Mouse (Mus musculus) MEL (cell line): ENCODE data around the gene Eef1a2. TPM values are rescaled to one million over a fixed set of nuclear protein-coding genes. Genes with fewer than 3 reads are reported as not detected.
A peak's percentile ranks its signal among the peaks of the same experiment; 100 is the strongest.

Source experiments
- DNase-seq: peaks from one replicate; pipeline ENCODE4 v3.0.0; 2011; ENCODE audit warnings: low read depth, low spot score
- H3K27ac ChIP-seq: 2 replicates; pipeline ENCODE4 v1.5.1; 2012; ENCODE audit warnings: low read depth, mild to moderate bottlenecking, control low read depth, low read length, moderate library complexity; ENCODE audit not compliant: control insufficient read depth
- H3K27me3 ChIP-seq, 2 experiments: fragments of 150-350 bp in 1 of 2; sonication (generic) in 1 of 2; 2 replicates each; pipeline ENCODE4 v1.6.1; 2012; ENCODE audit warnings: low read length in 2 of 2, mild to moderate bottlenecking in 2 of 2, improper control_type of control experiment in 1 of 2, moderate library complexity in 1 of 2; ENCODE audit not compliant: insufficient read depth in 2 of 2, control insufficient read depth in 1 of 2
- H3K36me3 ChIP-seq, 2 experiments: 2 replicates each; pipeline ENCODE4 v1.6.1; 2012 to 2014; ENCODE audit warnings: low read length in 2 of 2, improper control_type of control experiment in 1 of 2, inconsistent platforms in 1 of 2, mild to moderate bottlenecking in 1 of 2; ENCODE audit not compliant: insufficient read depth in 2 of 2, control insufficient read depth in 1 of 2
- H3K4me1 ChIP-seq, 2 experiments: fragments of 150-350 bp in 1 of 2; sonication (generic) in 1 of 2; 2 replicates each; pipeline ENCODE4 v1.6.1; 2012; ENCODE audit warnings: low read length in 2 of 2, improper control_type of control experiment in 1 of 2, mild to moderate bottlenecking in 1 of 2; ENCODE audit not compliant: insufficient read depth in 2 of 2, control insufficient read depth in 1 of 2
- H3K4me3 ChIP-seq, 2 experiments: fragments of 150-350 bp in 1 of 2; sonication (generic) in 1 of 2; 2 replicates each; pipeline ENCODE4 v1.5.1; 2012; ENCODE audit warnings: low read depth in 2 of 2, low read length in 2 of 2, mild to moderate bottlenecking in 2 of 2, moderate library complexity in 2 of 2, control low read depth in 1 of 2, improper control_type of control experiment in 1 of 2; ENCODE audit not compliant: control insufficient read depth in 1 of 2, insufficient read depth in 1 of 2
- H3K79me2 ChIP-seq: 2 replicates; pipeline ENCODE4 v1.6.1; 2012; ENCODE audit warnings: mild to moderate bottlenecking, low read length, moderate library complexity; ENCODE audit not compliant: control insufficient read depth, poor library complexity, insufficient read depth
- H3K9ac ChIP-seq: 2 replicates; pipeline ENCODE4 v1.6.1; 2012; ENCODE audit warnings: low read depth, mild to moderate bottlenecking, control low read depth, low read length, moderate library complexity; ENCODE audit not compliant: control insufficient read depth, poor library complexity, severe bottlenecking
- H3K9me3 ChIP-seq: fragments of 150-350 bp; sonication (generic); replicated peaks from 2 replicates; pipeline ENCODE4 v1.6.1; 2012; ENCODE audit warnings: mild to moderate bottlenecking, low read length, improper control_type of control experiment, moderate library complexity; ENCODE audit not compliant: insufficient read depth
- BHLHE40 ChIP-seq: IDR thresholded peaks from 2 replicates; pipeline ENCODE4 v1.6.1; 2012; ENCODE audit warnings: low read depth, mild to moderate bottlenecking, inconsistent platforms, low read length, improper control_type of control experiment, borderline replicate concordance
- CTCF ChIP-seq, 3 experiments: IDR thresholded peaks in 2 of 3; conservative IDR thresholded peaks in 1 of 3; 2 replicates each; pipeline ENCODE4 v1.5.1; 2011 to 2012; ENCODE audit warnings: low read length in 3 of 3, low read depth in 2 of 3, mild to moderate bottlenecking in 2 of 3, improper control_type of control experiment in 1 of 3, inconsistent platforms in 1 of 3, mixed read lengths in 1 of 3, moderate library complexity in 1 of 3; ENCODE audit not compliant: control insufficient read depth in 1 of 3, insufficient read depth in 1 of 3, poor library complexity in 1 of 3, severe bottlenecking in 1 of 3
- E2F4 ChIP-seq: IDR thresholded peaks from 2 replicates; pipeline ENCODE4 v1.6.1; 2011; ENCODE audit warnings: low read depth, low read length, improper control_type of control experiment, borderline replicate concordance
- ELF1 ChIP-seq: IDR thresholded peaks from 2 replicates; pipeline ENCODE4 v1.6.1; 2014; ENCODE audit warnings: low read depth, mild to moderate bottlenecking, inconsistent platforms, low read length, improper control_type of control experiment, moderate library complexity
- EP300 ChIP-seq, 2 experiments: IDR thresholded peaks; 2 replicates each; pipeline ENCODE4 v1.6.1; 2011; ENCODE audit warnings: improper control_type of control experiment in 2 of 2, low read length in 2 of 2, low read depth in 1 of 2, mild to moderate bottlenecking in 1 of 2
- JUND ChIP-seq: IDR thresholded peaks from 2 replicates; pipeline ENCODE4 v1.6.1; 2011; ENCODE audit warnings: low read depth, mild to moderate bottlenecking, improper control_type of control experiment, low read length
- KAT2A ChIP-seq: conservative IDR thresholded peaks from 2 replicates; pipeline ENCODE4 v1.6.1; 2012; ENCODE audit warnings: low read depth, low read length, improper control_type of control experiment, inconsistent platforms
- MAFK ChIP-seq: IDR thresholded peaks from 2 replicates; pipeline ENCODE4 v1.6.1; 2011; ENCODE audit warnings: low read depth, mild to moderate bottlenecking, low read length, improper control_type of control experiment, borderline replicate concordance
- MAZ ChIP-seq: IDR thresholded peaks from 2 replicates; pipeline ENCODE4 v1.6.1; 2012; ENCODE audit warnings: low read depth, mild to moderate bottlenecking, inconsistent platforms, low read length, improper control_type of control experiment
- MEF2A ChIP-seq: IDR thresholded peaks from 2 replicates; pipeline ENCODE4 v1.6.1; 2014; ENCODE audit warnings: low read depth, mild to moderate bottlenecking, inconsistent platforms, low read length, improper control_type of control experiment; ENCODE audit not compliant: poor library complexity, insufficient replicate concordance, severe bottlenecking; ENCODE audit errors: extremely low read depth
- MYB ChIP-seq: IDR thresholded peaks from 2 replicates; pipeline ENCODE4 v1.6.1; 2011; ENCODE audit warnings: mild to moderate bottlenecking, low read depth, low read length, improper control_type of control experiment
- NRF1 ChIP-seq: IDR thresholded peaks from 2 replicates; pipeline ENCODE4 v1.6.1; 2014; ENCODE audit warnings: low read depth, mild to moderate bottlenecking, inconsistent platforms, low read length, improper control_type of control experiment, moderate library complexity; ENCODE audit not compliant: poor library complexity, insufficient read depth, severe bottlenecking
- POLR2AphosphoS5 ChIP-seq: IDR thresholded peaks from 2 replicates; pipeline ENCODE4 v1.6.1; 2012; ENCODE audit warnings: low read depth, borderline replicate concordance, mild to moderate bottlenecking, inconsistent platforms, low read length, moderate library complexity, mixed read lengths
- RAD21 ChIP-seq: IDR thresholded peaks from 2 replicates; pipeline ENCODE4 v1.6.1; 2011; ENCODE audit warnings: mild to moderate bottlenecking, low read depth, low read length, improper control_type of control experiment
- RCOR1 ChIP-seq: IDR thresholded peaks from 2 replicates; pipeline ENCODE4 v1.6.1; 2012; ENCODE audit warnings: low read depth, mild to moderate bottlenecking, inconsistent platforms, low read length, improper control_type of control experiment
- SIN3A ChIP-seq: IDR thresholded peaks from 2 replicates; pipeline ENCODE4 v1.6.1; 2012; ENCODE audit warnings: low read length, improper control_type of control experiment, inconsistent platforms
- SMC3 ChIP-seq: IDR thresholded peaks from 2 replicates; pipeline ENCODE4 v1.6.1; 2011; ENCODE audit warnings: low read depth, low read length, improper control_type of control experiment
- UBTF ChIP-seq: IDR thresholded peaks from 2 replicates; pipeline ENCODE4 v1.6.1; 2012; ENCODE audit warnings: low read depth, mild to moderate bottlenecking, inconsistent platforms, low read length, improper control_type of control experiment, moderate library complexity, borderline replicate concordance; ENCODE audit not compliant: insufficient read depth
- USF1 ChIP-seq: IDR thresholded peaks from 2 replicates; pipeline ENCODE4 v1.6.1; 2014; ENCODE audit warnings: low read depth, mild to moderate bottlenecking, inconsistent platforms, low read length, improper control_type of control experiment, moderate library complexity
- ZC3H11A ChIP-seq: IDR thresholded peaks from 2 replicates; pipeline ENCODE4 v1.6.1; 2012; ENCODE audit warnings: low read depth, mild to moderate bottlenecking, inconsistent platforms, low read length, improper control_type of control experiment
- ZKSCAN1 ChIP-seq: IDR thresholded peaks from 2 replicates; pipeline ENCODE4 v1.6.1; 2012; ENCODE audit warnings: low read depth, mild to moderate bottlenecking, inconsistent platforms, low read length, improper control_type of control experiment, moderate library complexity
- ZMIZ1 ChIP-seq: IDR thresholded peaks from 2 replicates; pipeline ENCODE4 v1.6.1; 2012; ENCODE audit warnings: low read depth, mild to moderate bottlenecking, inconsistent platforms, low read length, improper control_type of control experiment, moderate library complexity
- polyA plus RNA-seq, 2 experiments: library from polyadenylated mRNA; stranded (reverse) in 1 of 2; unstranded in 1 of 2; fragments of >175 nt in 1 of 2; fragments of >200 nt in 1 of 2; gene quantifications; 2 replicates each; pipeline versions ENCODE4 v1.2.1 to v1.2.4; 2012; ENCODE audit warnings: low replicate concordance in 2 of 2, low read depth in 1 of 2; ENCODE audit not compliant: insufficient read length in 2 of 2, insufficient read depth in 1 of 2, missing spikeins in 1 of 2
- total RNA-seq: library from RNA; depleted of rRNA; stranded (reverse); fragments of 300-350 nt; gene quantifications from 2 replicates; pipeline ENCODE4 v1.2.3, GENCODE M21; 2012

The Eef1a2 gene
- total and polyA plus RNA-seq, 3 experiments, result not detected

GRCm38 (mm10) chr2:181136934-181137333 lies 19.9 kb downstream of the Eef1a2 start:
- no peak overlapping the region for H3K9ac ChIP-seq
- peaks cover 1 to 4% of the 10 kb centered on the region in 2 experiments; a peak in 3 of 4 replicates for H3K27me3 ChIP-seq
- no peak overlapping the region for H3K27ac ChIP-seq
- no peak overlapping the region for H3K4me3 ChIP-seq
- no peak for TF ChIP-seq ELF1
- TF ChIP-seq MYB, result no peak
- no peak for TF ChIP-seq USF1
- no peaks in the 10 kb centered on the region for H3K9me3 ChIP-seq
- DNase-seq, result peak; percentile 45
- no peaks in the 10 kb centered on the region for H3K4me1 ChIP-seq
- H3K79me2 ChIP-seq, result no peaks in the 10 kb centered on the region
- H3K36me3 ChIP-seq, result no peaks in the 10 kb centered on the region

DNA sequence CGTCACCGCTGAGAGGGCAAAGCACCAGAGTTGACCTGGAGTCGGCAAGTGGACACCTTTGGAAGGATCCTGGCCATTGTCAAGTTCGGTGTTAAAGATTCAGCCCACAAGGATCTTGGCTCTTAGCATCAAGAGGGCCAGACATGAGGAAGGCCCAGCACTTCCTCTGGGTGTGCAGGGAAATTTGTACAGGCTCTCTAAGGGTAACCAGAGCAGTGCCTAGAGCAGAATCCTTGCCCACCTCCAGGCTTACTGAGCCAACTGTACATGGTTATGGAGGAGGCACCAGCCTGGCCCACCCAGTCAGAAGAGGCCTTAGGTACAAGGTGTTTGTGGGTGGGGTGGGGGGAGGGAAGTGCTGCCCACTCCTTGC lies 21.4 kb downstream of the Eef1a2 start:
- Histone ChIP-seq H3K9me3 (no peaks in the 10 kb centered on the region), H3K4me3 (no peak overlapping the region), H3K79me2 (no peaks in the 10 kb centered on the region), H3K27ac (no peak overlapping the region), H3K36me3 (no peaks in the 10 kb centered on the region), H3K4me1 (no peaks in the 10 kb centered on the region), H3K9ac (no peak overlapping the region), H3K27me3 (peaks cover 0 to 4% of the 10 kb centered on the region in 2 experiments; a peak in 3 of 4 replicates)
- TF ChIP-seq UBTF (no peak), SMC3 (no peak), MAZ (no peak), RAD21 (no peak), MAFK (no peak), ZMIZ1 (no peak), JUND (no peak), EP300 (IDR thresholded peaks at IDR 0.05; ENCODE audit: low read depth in 1 of 2, low read length in 2 of 2) (no peak), USF1 (no peak), BHLHE40 (no peak), E2F4 (no peak), KAT2A (no peak), CTCF (IDR thresholded peaks at IDR 0.05 in 2 of 3, conservative IDR thresholded peaks at IDR 0.05 in 1 of 3; ENCODE audit: control insufficient read depth in 1 of 3, insufficient read depth in 1 of 3, low read depth in 2 of 3, low read length in 3 of 3, poor library complexity in 1 of 3, severe bottlenecking in 1 of 3) (no peak), NRF1 (no peak), POLR2AphosphoS5 (no peak), ZKSCAN1 (no peak), MEF2A (no peak), ZC3H11A (no peak), RCOR1 (no peak), SIN3A (no peak)
- no peak for DNase-seq
